Mouse (Mus musculus): Measurements from ENCODE around the gene Flnb. TPM values are rescaled to one million over a fixed set of nuclear protein-coding genes. Genes with fewer than 3 reads are reported as not detected.

The Flnb gene
- total RNA-seq, 1 experiment from 2014 or later, result 47.9 TPM

GRCm38 (mm10) chr14:7994271-7994767, 176.6 kb downstream of the Flnb start, which contains the start of gene Dnase1l3:
Gene Dnase1l3 (minus strand): TSS chr14:7994573.
- peak; percentile 60 for DNase-seq

GRCm38 (mm10) chr14:7997255-7997696, 179.5 kb downstream of the Flnb start:
- DNase-seq, result peak; percentile 91

GRCm38 (mm10) chr14:7999030-7999429, 181.3 kb downstream of the Flnb start:
- no peak for DNase-seq

- DNase-seq, result no peak
These were observed 181.7 kb downstream of the Flnb start for GRCm38 (mm10) chr14:7999435-7999834.

GRCm38 (mm10) chr14:8000247-8000646, 182.5 kb downstream of the Flnb start:
- DNase-seq, result no peak

Other genes with a start within 250 kb of the Flnb start
- gene Gm3558, start 249.4 kb upstream of the Flnb start, total RNA-seq (2021), result 1.0 TPM in 1 of 2 replicates, not detected in the other
- gene Gm10338, start 222.4 kb upstream of the Flnb start, total RNA-seq (2021), result not detected in 2 replicates
- not detected in 2 replicates for gene Gm10128, start 174.0 kb upstream of the Flnb start, total RNA-seq (2021)
- not detected in 2 replicates for gene Gm26661, start 26.4 kb upstream of the Flnb start, total RNA-seq (2021)
- not detected in 2 replicates for gene Gm45521, start 139.3 kb downstream of the Flnb start, total RNA-seq (2021)
- 0.33 and 0.39 TPM in 2 replicates for gene Dnase1l3, start 176.6 kb downstream of the Flnb start, total RNA-seq (2021)
- gene Abhd6, start 184.9 kb downstream of the Flnb start, total RNA-seq (2021), result 90.3 and 96.4 TPM in 2 replicates